Mouse (Mus musculus): ENCODE measurements around the gene Twist2. TPM values are rescaled to one million over a fixed set of nuclear protein-coding genes. Genes with fewer than 3 reads are reported as not detected.

The Twist2 gene
- polyA plus RNA-seq, 1 experiment: 1.4 TPM

- Histone ChIP-seq H3K4me3 (ENCODE audit: extremely low read depth, insufficient read depth, insufficient read length) (no peak overlapping the region), H3K27me3 (ENCODE audit: control insufficient read depth, insufficient read depth, low read length) (no peaks in the 10 kb centered on the region), H3K27ac (ENCODE audit: insufficient read depth, low read length) (no peak overlapping the region), H3K4me1 (ENCODE audit: control insufficient read depth, insufficient read depth, insufficient read length) (no peaks in the 10 kb centered on the region), H3K36me3 (ENCODE audit: control insufficient read depth, insufficient read depth, low read length) (no peaks in the 10 kb centered on the region)
- WGBS: 52% methylated on average over 3 of the region's 3 CpGs
- DNase-seq (ENCODE audit: low read depth in 1 of 2, low spot score in 2 of 2): no peak
- no peak for TF ChIP-seq CTCF (IDR thresholded peaks at IDR 0.05; ENCODE audit: extremely low read depth, insufficient read depth, insufficient read length, insufficient replicate concordance)
- TF ChIP-seq POLR2A (IDR thresholded peaks at IDR 0.05; ENCODE audit: low read depth, low read length): no peak
Observed at GRCm38 (mm10) chr1:91784162-91784561, 17.1 kb upstream of the Twist2 start.

GRCm38 (mm10) chr1:91799323-91799722 lies 1.9 kb upstream of the Twist2 start:
- 61% methylated on average over 3 of the region's 3 CpGs for WGBS
- Histone ChIP-seq H3K4me3 (ENCODE audit: extremely low read depth, insufficient read depth, insufficient read length) (no peak overlapping the region), H3K36me3 (ENCODE audit: control insufficient read depth, insufficient read depth, low read length) (no peaks in the 10 kb centered on the region), H3K4me1 (ENCODE audit: control insufficient read depth, insufficient read depth, insufficient read length) (no peaks in the 10 kb centered on the region), H3K27ac (ENCODE audit: insufficient read depth, low read length) (no peak overlapping the region), H3K27me3 (ENCODE audit: control insufficient read depth, insufficient read depth, low read length) (no peaks in the 10 kb centered on the region; the same call in 1 of the 2 replicates)
- DNase-seq (ENCODE audit: low read depth in 1 of 2, low spot score in 2 of 2): no peak
- TF ChIP-seq CTCF (IDR thresholded peaks at IDR 0.05; ENCODE audit: extremely low read depth, insufficient read depth, insufficient read length, insufficient replicate concordance) (no peak), POLR2A (IDR thresholded peaks at IDR 0.05; ENCODE audit: low read depth, low read length) (no peak)

GRCm38 (mm10) chr1:91800348-91800747 lies 913 bp upstream of the Twist2 start:
- H3K4me3 ChIP-seq (ENCODE audit: extremely low read depth, insufficient read depth, insufficient read length): no peak overlapping the region
- H3K27ac ChIP-seq (ENCODE audit: insufficient read depth, low read length): no peak overlapping the region
- no peak for DNase-seq (ENCODE audit: low read depth in 1 of 2, low spot score in 2 of 2)
- 32% methylated on average over 13 of the region's 13 CpGs for WGBS
- no peaks in the 10 kb centered on the region; the same call in 1 of the 2 replicates for H3K27me3 ChIP-seq (ENCODE audit: control insufficient read depth, insufficient read depth, low read length)
- H3K36me3 ChIP-seq (ENCODE audit: control insufficient read depth, insufficient read depth, low read length): no peaks in the 10 kb centered on the region
- no peak for TF ChIP-seq CTCF (IDR thresholded peaks at IDR 0.05; ENCODE audit: extremely low read depth, insufficient read depth, insufficient read length, insufficient replicate concordance)
- TF ChIP-seq POLR2A (IDR thresholded peaks at IDR 0.05; ENCODE audit: low read depth, low read length): no peak
- no peaks in the 10 kb centered on the region for H3K4me1 ChIP-seq (ENCODE audit: control insufficient read depth, insufficient read depth, insufficient read length)

- H3K27me3 ChIP-seq (ENCODE audit: control insufficient read depth, insufficient read depth, low read length): no peaks in the 10 kb centered on the region; the same call in 1 of the 2 replicates
- no peak for TF ChIP-seq POLR2A (IDR thresholded peaks at IDR 0.05; ENCODE audit: low read depth, low read length)
- TF ChIP-seq CTCF (IDR thresholded peaks at IDR 0.05; ENCODE audit: extremely low read depth, insufficient read depth, insufficient read length, insufficient replicate concordance): no peak
- 8% methylated on average over 45 of the region's 45 CpGs for WGBS
- H3K4me1 ChIP-seq (ENCODE audit: control insufficient read depth, insufficient read depth, insufficient read length): no peaks in the 10 kb centered on the region
- DNase-seq (ENCODE audit: low read depth in 1 of 2, low spot score in 2 of 2): no peak
- H3K27ac ChIP-seq (ENCODE audit: insufficient read depth, low read length): no peak overlapping the region
- no peaks in the 10 kb centered on the region for H3K36me3 ChIP-seq (ENCODE audit: control insufficient read depth, insufficient read depth, low read length)
- H3K4me3 ChIP-seq (ENCODE audit: extremely low read depth, insufficient read depth, insufficient read length): no peak overlapping the region
Observed at GRCm38 (mm10) chr1:91801844-91802366, 644 bp downstream of the Twist2 start.

- Histone ChIP-seq H3K27me3 (ENCODE audit: control insufficient read depth, insufficient read depth, low read length) (no peaks in the 10 kb centered on the region; the same call in 1 of the 2 replicates), H3K27ac (ENCODE audit: insufficient read depth, low read length) (no peak overlapping the region), H3K4me1 (ENCODE audit: control insufficient read depth, insufficient read depth, insufficient read length) (no peaks in the 10 kb centered on the region), H3K36me3 (ENCODE audit: control insufficient read depth, insufficient read depth, low read length) (no peaks in the 10 kb centered on the region), H3K4me3 (ENCODE audit: extremely low read depth, insufficient read depth, insufficient read length) (no peak overlapping the region)
- no peak for DNase-seq (ENCODE audit: low read depth in 1 of 2, low spot score in 2 of 2)
- no peak for TF ChIP-seq CTCF (IDR thresholded peaks at IDR 0.05; ENCODE audit: extremely low read depth, insufficient read depth, insufficient read length, insufficient replicate concordance)
- no peak for TF ChIP-seq POLR2A (IDR thresholded peaks at IDR 0.05; ENCODE audit: low read depth, low read length)
- 24% methylated on average over 30 of the region's 30 CpGs for WGBS
Observed at GRCm38 (mm10) chr1:91802406-91803121, 1.3 kb downstream of the Twist2 start.

- no peaks in the 10 kb centered on the region for H3K4me1 ChIP-seq (ENCODE audit: control insufficient read depth, insufficient read depth, insufficient read length)
- H3K36me3 ChIP-seq (ENCODE audit: control insufficient read depth, insufficient read depth, low read length): no peaks in the 10 kb centered on the region
- WGBS: 75% methylated on average over 6 of the region's 6 CpGs
- H3K4me3 ChIP-seq (ENCODE audit: extremely low read depth, insufficient read depth, insufficient read length): no peak overlapping the region
- no peaks in the 10 kb centered on the region; the same call in 1 of the 2 replicates for H3K27me3 ChIP-seq (ENCODE audit: control insufficient read depth, insufficient read depth, low read length)
- H3K27ac ChIP-seq (ENCODE audit: insufficient read depth, low read length): no peak overlapping the region
- no peak for DNase-seq (ENCODE audit: low read depth in 1 of 2, low spot score in 2 of 2)
- TF ChIP-seq CTCF (IDR thresholded peaks at IDR 0.05; ENCODE audit: extremely low read depth, insufficient read depth, insufficient read length, insufficient replicate concordance) (no peak), POLR2A (IDR thresholded peaks at IDR 0.05; ENCODE audit: low read depth, low read length) (no peak)
Observed at GRCm38 (mm10) chr1:91803416-91803815, 2.2 kb downstream of the Twist2 start.

GRCm38 (mm10) chr1:91816067-91816466 lies 14.8 kb downstream of the Twist2 start:
- no peak for DNase-seq (ENCODE audit: low read depth in 1 of 2, low spot score in 2 of 2)
- H3K4me1 ChIP-seq (ENCODE audit: control insufficient read depth, insufficient read depth, insufficient read length): no peaks in the 10 kb centered on the region
- H3K27ac ChIP-seq (ENCODE audit: insufficient read depth, low read length): no peak overlapping the region
- no peak overlapping the region for H3K4me3 ChIP-seq (ENCODE audit: extremely low read depth, insufficient read depth, insufficient read length)
- TF ChIP-seq POLR2A (IDR thresholded peaks at IDR 0.05; ENCODE audit: low read depth, low read length) (no peak), CTCF (IDR thresholded peaks at IDR 0.05; ENCODE audit: extremely low read depth, insufficient read depth, insufficient read length, insufficient replicate concordance) (no peak)
- no peaks in the 10 kb centered on the region for H3K27me3 ChIP-seq (ENCODE audit: control insufficient read depth, insufficient read depth, low read length)
- no peaks in the 10 kb centered on the region for H3K36me3 ChIP-seq (ENCODE audit: control insufficient read depth, insufficient read depth, low read length)
- WGBS: 74% methylated on average over 3 of the region's 3 CpGs
